Mouse (Mus musculus) bone marrow, adult 2 months (tissue): ENCODE data around the gene Gm49391. TPM values are rescaled to one million over a fixed set of nuclear protein-coding genes. Genes with fewer than 3 reads are reported as not detected.
"Not testable (repeated sequence)": the region's sequence is repeated elsewhere in the genome, so short reads cannot be mapped to it uniquely, and the experiment has no call there.

ENCODE experiments used
- H3K27ac ChIP-seq: fragments of 200-500 bp; 2 replicates; pipeline ENCODE4 v1.5.1; 2012; ENCODE audit warnings: low read depth, mild to moderate bottlenecking, control low read depth, inconsistent platforms, low read length; ENCODE audit not compliant: control insufficient read depth, poor library complexity, insufficient read depth
- H3K4me1 ChIP-seq: fragments of 200-500 bp; 2 replicates; pipeline ENCODE4 v1.6.1; 2011; ENCODE audit warnings: low read length; ENCODE audit not compliant: control insufficient read depth, insufficient read depth
- H3K4me3 ChIP-seq: fragments of 200-500 bp; replicated peaks from 2 replicates; pipeline ENCODE3; 2011; ENCODE audit warnings: mild to moderate bottlenecking, low read depth, low read length, control low read depth; ENCODE audit not compliant: control insufficient read depth
- CTCF ChIP-seq: fragments of 200-500 bp; IDR thresholded peaks from 2 replicates; pipeline ENCODE4 v1.5.1; 2011; ENCODE audit warnings: low read length, control low read depth; ENCODE audit not compliant: control insufficient read depth, insufficient read depth
- POLR2A ChIP-seq: fragments of 200-500 bp; IDR thresholded peaks from 2 replicates; pipeline ENCODE4 v1.6.1; 2011; ENCODE audit warnings: low read depth, mild to moderate bottlenecking, control low read depth, low read length, borderline replicate concordance; ENCODE audit not compliant: control insufficient read depth
- WGBS: fragments of 180-500 bp; shearing (Covaris S2); methylation state at CpG from one replicate; pipeline ENCODE4 v1.1.7; 2018; 5-methylcytosine and 5-hydroxymethylcytosine counted together
- polyA plus RNA-seq: library from polyadenylated mRNA; stranded (reverse); fragments of >200 nt; gene quantifications from 2 replicates; pipeline ENCODE4 v1.2.4, GENCODE M21; 2011; ENCODE audit warnings: low replicate concordance; ENCODE audit not compliant: missing spikeins, insufficient read depth, insufficient read length

The Gm49391 gene
- 11.8 and 18.0 TPM in 2 replicates for polyA plus RNA-seq

- H3K27ac ChIP-seq = no peak within 1 kb of the TSS
- 2% methylated on average over 5 of the region's 5 CpGs for WGBS
- H3K4me3 ChIP-seq = no peak within 1 kb of the TSS
- no peak for TF ChIP-seq POLR2A
- TF ChIP-seq CTCF = no peak
- H3K4me1 ChIP-seq = no peaks in the 10 kb centered on the region
Measured at GRCm38 (mm10) chr13:60936500-60936901, at the start of gene Gm49391, which contains the start of gene Ctla2a. TSS of gene Gm49391 (minus strand) at chr13:60936571. TSS of gene Ctla2a (minus strand) at chr13:60936625.

- H3K4me3 ChIP-seq, H3K4me1 ChIP-seq, H3K27ac ChIP-seq: not testable (repeated sequence)
- 77% methylated on average over 4 of the region's 4 CpGs for WGBS
Measured at GRCm38 (mm10) chr13:60972319-60972718, 35.9 kb upstream of the Gm49391 start.

- not testable (repeated sequence) for H3K4me3 ChIP-seq, H3K27ac ChIP-seq, H3K4me1 ChIP-seq
- WGBS = 62% methylated on average over 4 of the region's 5 CpGs
Measured at GRCm38 (mm10) chr13:60963985-60964384, 27.6 kb upstream of the Gm49391 start.

- H3K4me3 ChIP-seq = no peak overlapping the region
- WGBS = 65% methylated on average over 5 of the region's 5 CpGs
- TF ChIP-seq CTCF (no peak), POLR2A (no peak)
- no peak overlapping the region for H3K27ac ChIP-seq
- H3K4me1 ChIP-seq = no peaks in the 10 kb centered on the region
Measured at GRCm38 (mm10) chr13:60961706-60962105, 25.3 kb upstream of the Gm49391 start.

GRCm38 (mm10) chr13:60941884-60942283 lies 5.5 kb upstream of the Gm49391 start, which contains the start of gene Tpbpa:
TSS of gene Tpbpa (minus strand) at chr13:60941984.
- WGBS = 75% methylated on average over 3 of the region's 3 CpGs
- H3K27ac ChIP-seq, H3K4me1 ChIP-seq, H3K4me3 ChIP-seq: not testable (repeated sequence)

- H3K4me3 ChIP-seq, H3K4me1 ChIP-seq, H3K27ac ChIP-seq: not testable (repeated sequence)
- 57% methylated on average over 2 of the region's 2 CpGs for WGBS
Measured at GRCm38 (mm10) chr13:60935490-60935889, 881 bp downstream of the Gm49391 start, which contains the start of gene Gm49393. TSS of gene Gm49393 (minus strand) at chr13:60935590.

GRCm38 (mm10) chr13:60904780-60905179 lies 31.6 kb downstream of the Gm49391 start, which contains the start of gene Tpbpb:
TSS of gene Tpbpb (minus strand) at chr13:60904880.
- not testable (repeated sequence) for H3K4me1 ChIP-seq, H3K27ac ChIP-seq, H3K4me3 ChIP-seq
- WGBS = 55% methylated on average over 2 of the region's 2 CpGs

GRCm38 (mm10) chr13:60897328-60897727 lies 39.0 kb downstream of the Gm49391 start, which contains the start of gene Ctla2b:
TSS of gene Ctla2b (minus strand) at chr13:60897447.
- WGBS = 4% methylated on average over 3 of the region's 3 CpGs
- Histone ChIP-seq H3K27ac (no peak within 1 kb of the TSS), H3K4me3 (no peak within 1 kb of the TSS), H3K4me1 (no peaks in the 10 kb centered on the region)
- TF ChIP-seq CTCF (no peak), POLR2A (no peak)

GRCm38 (mm10) chr13:60896794-60897193 lies 39.6 kb downstream of the Gm49391 start, which contains the start of gene Gm49392:
TSS of gene Gm49392 (minus strand) at chr13:60896894.
- not testable (repeated sequence) for H3K27ac ChIP-seq, H3K4me1 ChIP-seq, H3K4me3 ChIP-seq
- 76% methylated on average over 8 of the region's 8 CpGs for WGBS
